Mouse (Mus musculus) lung, postnatal 14 days (tissue): ENCODE data around the gene Plekha3.

ENCODE experiments used
- DNase-seq: peaks from one replicate; pipeline ENCODE4 v3.0.0; 2021

The Plekha3 gene

DNA sequence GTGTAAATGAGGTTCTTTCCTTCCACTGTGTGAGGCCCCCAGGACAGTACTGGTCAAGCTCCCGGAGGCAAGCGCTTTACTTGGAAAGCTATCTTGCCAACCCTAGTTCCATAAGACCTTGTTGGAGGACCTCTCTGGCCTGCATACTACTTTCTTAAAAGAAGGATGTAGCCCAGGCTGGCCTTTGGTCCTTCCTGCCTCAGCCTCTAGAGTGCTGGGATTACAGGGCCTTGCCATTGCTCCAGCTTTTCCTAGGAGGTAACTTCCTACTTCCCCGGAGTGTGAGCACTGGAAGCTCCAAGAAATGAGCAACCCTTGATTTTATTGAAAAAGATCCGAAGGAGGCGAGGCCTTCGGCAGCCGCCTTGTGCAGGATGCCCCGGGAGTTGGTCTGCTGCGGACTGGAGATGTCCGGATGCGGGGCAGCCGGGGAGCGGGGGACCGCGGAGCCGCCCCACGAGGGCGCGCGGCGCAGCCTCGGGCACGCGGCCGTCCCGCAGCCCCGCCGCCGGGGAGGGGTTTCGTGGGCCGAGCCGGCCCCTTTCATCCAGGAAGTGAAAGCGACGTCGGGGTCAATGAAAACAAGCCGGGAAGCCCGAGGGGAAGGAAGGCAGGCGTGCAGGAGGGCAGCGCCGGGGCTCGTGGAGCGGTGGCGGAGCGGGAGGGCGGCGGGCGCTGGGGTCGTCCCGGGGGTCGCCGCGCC lies at the start of gene Plekha3:
Plekha3 (plus strand) TSS at position 557 of the 703 bp plus-strand sequence.
- DNase-seq: peak; percentile 86

GRCm38 (mm10) chr2:76630293-76630692 lies 44.8 kb upstream of the Plekha3 start:
- DNase-seq: no peak

DNA sequence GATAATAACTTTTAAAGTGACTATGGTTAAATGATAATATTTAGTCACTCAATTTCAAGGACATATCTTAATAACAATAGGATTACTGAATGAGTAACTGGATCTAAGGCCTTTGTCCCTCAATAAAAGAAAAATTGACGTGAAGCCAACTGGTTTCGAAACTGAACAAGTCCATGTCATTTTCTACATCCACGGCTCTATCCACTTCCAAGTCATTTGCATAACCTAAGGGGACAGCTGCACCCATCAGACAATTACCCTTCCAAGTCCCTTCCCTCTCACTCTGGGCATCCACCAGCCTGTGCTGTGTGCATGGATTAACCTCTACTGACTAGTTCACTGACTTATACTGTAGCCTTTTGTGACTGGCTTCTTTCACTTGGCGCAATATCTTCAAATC lies 43.5 kb upstream of the Plekha3 start:
- DNase-seq: no peak

DNA sequence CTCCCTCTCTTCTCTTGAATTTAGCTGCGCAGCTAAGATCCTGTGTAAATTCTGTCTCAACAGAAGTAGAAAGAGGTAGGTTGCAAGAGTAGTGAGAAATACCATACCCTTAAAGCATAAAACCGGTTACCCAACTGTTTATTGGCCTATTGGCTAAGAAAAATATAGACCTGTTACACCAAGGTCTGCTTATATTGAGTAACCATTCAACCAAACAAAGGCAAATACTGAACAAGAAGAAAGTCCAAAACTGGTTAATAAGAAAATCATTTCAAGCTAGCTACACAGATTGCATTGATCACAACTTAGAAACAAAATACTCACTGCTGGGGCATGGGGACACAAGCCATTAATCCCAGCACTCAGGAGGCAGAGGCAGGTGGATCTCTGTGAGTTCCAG lies 35.4 kb upstream of the Plekha3 start:
- no peak for DNase-seq

DNA sequence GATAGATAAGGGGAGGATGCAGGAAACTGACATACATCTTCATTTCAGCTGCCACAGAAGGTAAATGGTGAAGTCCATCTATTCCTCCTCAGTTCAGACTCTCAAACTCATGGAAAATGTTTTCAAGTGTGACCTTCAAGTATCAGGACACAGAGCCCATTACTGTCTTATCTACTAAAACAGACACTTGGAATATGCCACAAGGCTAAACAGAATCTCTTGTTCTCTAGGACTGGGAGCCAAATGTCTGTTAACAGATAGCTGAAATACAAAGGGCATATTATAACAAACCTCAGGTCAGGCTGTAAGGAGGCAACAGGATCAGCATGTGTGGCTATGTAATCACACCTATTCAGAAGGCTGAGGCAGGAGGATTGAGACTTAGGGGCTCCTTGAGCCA lies 31.3 kb upstream of the Plekha3 start:
- DNase-seq: no peak

DNA sequence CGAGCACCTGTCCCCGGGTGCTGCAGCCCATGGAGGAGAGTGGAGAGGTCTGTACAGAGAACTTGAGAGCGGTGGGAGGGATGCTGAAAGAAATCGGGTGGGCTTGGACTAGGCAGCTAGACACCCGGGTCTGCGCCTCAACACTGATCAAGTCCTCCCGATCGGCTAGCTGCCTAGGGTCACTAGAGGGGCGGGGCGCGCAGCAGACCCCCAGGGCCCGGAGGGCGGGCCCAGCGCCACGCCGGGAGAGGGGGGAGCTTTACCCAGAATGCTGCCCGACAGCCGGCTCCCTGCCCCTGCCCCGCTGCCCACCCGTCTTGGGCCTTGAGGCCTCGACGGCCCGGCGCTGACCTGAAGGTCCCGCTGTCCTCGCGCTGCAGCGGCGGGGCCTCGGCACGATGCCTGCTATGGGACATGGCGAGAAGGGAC lies 27.6 kb upstream of the Plekha3 start:
- peak; percentile 9 for DNase-seq

- peak; percentile 99 for DNase-seq
Measured at GRCm38 (mm10) chr2:76647883-76648570, 27.1 kb upstream of the Plekha3 start, which contains the start of the genes Prkra and Pjvk. Gene Prkra (minus strand): TSS chr2:76648015. Gene Pjvk (plus strand): TSS chr2:76648476.

DNA sequence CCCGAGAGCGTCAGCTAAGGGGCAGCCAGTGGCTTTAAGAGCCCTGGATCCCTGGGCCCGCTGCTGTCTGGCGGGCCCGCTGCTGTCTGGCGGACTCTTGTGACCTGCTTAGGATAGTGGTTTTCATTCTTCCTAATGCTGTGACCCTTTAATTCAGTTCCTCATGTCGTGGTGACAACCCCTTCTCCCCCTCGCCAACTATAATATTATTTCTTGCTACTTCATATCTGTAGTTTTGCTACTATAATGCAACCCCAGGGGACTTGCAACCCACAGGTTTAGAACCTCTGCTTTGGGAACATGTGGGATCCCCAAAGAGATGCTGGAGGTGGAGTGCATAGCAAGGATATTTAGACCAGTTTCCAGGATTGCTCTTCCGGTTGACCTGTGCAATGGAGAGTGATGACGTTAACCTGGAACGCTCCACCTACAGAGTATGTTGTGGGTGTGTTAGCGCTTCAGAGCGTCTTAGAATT lies 26.4 kb upstream of the Plekha3 start:
- no peak for DNase-seq

- DNase-seq: no peak
Measured at GRCm38 (mm10) chr2:76653070-76653469, 22.0 kb upstream of the Plekha3 start.

DNA sequence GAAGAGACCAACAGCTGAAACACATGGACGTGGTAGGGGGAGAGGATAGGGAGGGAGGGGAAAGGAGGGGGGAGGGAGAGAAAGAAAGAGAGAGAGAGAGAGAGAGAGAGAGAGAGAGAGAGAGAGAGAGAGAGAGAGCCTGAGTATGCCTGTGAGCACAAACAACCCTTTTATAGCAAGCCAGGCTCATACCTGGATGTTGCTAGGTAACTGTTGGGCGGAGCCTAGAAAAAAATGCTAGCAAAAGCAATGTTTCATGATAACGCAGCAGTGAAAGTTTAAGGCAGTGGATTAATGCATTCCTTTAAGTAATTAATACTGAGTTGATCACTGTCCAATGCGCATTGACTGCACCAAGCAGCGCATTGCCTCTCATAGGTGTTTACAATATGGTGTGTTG lies 20.4 kb upstream of the Plekha3 start:
- no peak for DNase-seq

- no peak for DNase-seq
Measured at GRCm38 (mm10) chr2:76655444-76655843, 19.6 kb upstream of the Plekha3 start.

DNA sequence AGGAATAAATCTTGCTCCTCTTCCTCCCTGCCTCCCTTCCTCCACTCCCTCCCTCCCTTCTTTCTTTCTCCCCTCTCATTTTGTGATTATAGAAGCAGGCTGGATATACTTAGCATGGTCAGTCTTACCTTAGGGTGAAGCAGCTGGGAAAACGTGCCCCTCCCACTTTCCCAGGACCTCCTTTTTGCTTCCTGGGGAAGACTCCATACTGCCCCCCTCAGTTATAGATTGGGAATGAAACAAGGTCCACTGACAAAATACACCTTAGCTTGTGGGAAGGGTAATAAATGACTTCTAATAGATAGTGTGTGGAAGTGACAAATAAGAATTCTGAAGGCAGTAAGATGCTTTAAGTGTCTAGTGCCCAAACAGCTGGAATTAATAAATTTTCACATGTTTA lies 19.1 kb upstream of the Plekha3 start:
- no peak for DNase-seq

GRCm38 (mm10) chr2:76658551-76658950 lies 16.5 kb upstream of the Plekha3 start:
- no peak for DNase-seq

DNA sequence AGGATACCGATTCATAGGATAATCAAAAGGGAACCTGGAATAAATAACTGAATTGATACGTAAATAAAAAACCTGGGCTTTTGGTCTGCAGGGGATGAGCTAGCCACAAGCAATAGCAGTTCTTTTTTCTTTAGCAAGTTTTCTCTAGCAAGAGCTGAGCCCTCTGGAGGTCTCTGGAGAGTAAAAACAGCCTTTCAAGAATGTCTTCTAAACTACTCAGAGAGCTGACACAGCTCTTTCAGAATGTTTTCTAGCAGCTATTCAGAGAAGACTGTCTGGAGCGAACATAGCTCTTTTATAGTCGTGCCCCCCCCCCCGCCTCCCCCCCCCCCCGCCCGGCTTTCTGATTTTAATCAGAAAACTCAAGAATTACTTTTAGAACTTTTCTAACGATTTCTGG lies 15.7 kb upstream of the Plekha3 start:
- no peak for DNase-seq

DNA sequence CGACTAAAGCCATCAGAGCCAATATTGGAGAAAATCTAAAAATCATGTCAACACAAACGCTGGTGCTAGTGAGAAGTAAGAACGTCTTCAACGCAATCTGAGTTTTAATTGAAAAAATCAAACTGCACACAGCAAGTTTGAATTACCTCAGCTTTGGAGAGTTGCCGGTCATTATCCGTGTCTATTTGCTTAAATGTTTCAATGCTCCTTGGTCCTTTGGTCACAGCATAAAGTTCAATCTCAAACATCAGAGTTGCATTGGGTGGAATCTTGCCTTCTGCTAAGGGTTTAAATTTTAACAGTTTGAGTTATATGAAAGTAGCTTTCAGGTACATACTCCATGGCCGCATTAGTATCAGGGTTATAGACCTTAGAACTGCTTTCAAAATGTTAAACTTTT lies 9.6 kb upstream of the Plekha3 start:
- no peak for DNase-seq

GRCm38 (mm10) chr2:76667200-76667599 lies 7.9 kb upstream of the Plekha3 start:
- no peak for DNase-seq

DNA sequence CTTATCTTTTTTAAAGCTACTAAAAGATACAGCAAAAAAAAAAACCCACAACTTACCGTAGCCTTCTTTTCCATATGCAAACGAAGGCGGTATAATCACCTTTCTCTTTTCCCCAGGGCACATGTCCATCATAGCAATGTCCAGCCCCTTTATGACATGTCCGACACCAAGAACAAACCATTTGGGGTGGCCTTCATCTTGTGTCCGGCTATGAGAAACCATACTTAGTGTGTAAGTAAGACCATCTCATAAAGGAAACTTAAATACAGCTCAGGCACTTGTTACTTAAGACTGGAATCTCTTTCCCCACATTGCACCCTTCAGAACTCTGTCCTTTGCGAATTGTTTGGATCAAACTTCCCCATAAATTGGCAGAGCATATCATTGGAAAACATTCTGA lies 3.4 kb upstream of the Plekha3 start:
- no peak for DNase-seq

GRCm38 (mm10) chr2:76672134-76672745 lies 2.8 kb upstream of the Plekha3 start:
- no peak for DNase-seq

GRCm38 (mm10) chr2:76672966-76673392 lies 2.1 kb upstream of the Plekha3 start, which contains the start of gene Fkbp7:
Gene Fkbp7 (minus strand): TSS chr2:76673116.
- peak; percentile 91 for DNase-seq

- peak; percentile 62 for DNase-seq
Measured at GRCm38 (mm10) chr2:76673472-76674081, 1.5 kb upstream of the Plekha3 start.

DNA sequence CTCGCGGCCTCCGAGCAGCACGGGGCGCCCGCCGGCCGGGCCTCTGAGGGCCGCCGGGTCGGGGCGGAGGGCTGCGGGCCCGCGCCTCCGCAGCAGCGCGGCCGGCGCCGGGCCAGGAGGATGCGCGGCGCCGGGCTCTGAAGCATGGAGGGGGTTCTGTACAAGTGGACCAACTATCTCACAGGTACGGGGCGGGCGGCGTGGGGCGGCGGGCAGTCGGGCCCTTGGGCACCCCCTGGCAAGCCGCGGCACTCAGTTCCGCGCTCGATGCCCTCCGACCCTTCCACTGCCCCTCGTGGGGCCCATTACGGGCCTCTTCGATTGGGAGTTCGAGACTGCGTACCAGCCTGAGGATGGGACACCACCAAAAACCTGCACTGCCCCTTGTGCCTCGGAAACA lies 370 bp downstream of the Plekha3 start:
- DNase-seq: no peak

DNA sequence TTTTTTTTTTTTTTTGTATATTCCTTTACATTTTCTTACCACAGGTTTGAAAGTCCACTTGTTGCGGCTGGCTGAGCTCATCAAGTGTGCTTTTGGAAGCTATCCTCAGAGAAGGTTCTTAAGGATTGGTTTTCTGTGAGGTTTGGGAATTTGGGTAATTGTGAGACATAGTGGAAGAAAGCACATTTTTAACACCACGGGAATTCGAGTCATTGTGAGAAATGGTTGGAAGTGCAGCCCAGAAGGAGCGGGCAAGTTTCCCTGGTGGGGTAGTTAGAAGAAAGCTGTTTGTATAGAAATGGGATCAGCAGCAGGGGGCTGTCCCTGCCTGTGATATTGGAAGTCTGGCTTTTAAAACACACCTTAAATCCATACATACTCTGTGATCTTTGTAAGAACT lies 868 bp downstream of the Plekha3 start:
- no peak for DNase-seq
